Mouse (Mus musculus): Measurements from ENCODE around the gene Gm49510.
"Not testable (repeated sequence)": the region's sequence is repeated elsewhere in the genome, so short reads cannot be mapped to it uniquely, and the experiment has no call there.

Gm49510 gene

GRCm38 (mm10) chr15:78878792-78879516 is 20.5 kb upstream of the Gm49510 start:
- DNase-seq, result not testable (repeated sequence)

DNA sequence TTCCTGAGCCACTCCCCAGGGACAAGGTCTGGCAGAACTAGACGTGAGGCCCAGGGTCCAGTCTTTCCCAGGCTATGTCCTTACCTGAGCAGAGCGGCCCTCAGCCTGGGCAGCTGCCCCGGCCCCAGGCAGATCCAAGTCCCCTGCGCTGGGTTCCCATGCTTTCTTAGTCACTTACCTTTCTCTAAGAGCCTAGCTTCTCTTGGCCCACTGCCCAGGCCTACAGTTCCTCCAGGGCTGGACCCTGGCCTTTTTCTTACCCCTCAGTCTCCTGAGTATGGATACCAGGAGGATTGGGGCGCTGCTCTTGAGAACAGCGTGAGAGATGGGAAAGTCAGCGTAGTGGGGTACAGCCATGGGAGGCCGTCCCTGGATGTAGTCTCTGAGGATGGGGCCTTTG is 19.0 kb upstream of the Gm49510 start:
- DNase-seq, result no peak

DNA sequence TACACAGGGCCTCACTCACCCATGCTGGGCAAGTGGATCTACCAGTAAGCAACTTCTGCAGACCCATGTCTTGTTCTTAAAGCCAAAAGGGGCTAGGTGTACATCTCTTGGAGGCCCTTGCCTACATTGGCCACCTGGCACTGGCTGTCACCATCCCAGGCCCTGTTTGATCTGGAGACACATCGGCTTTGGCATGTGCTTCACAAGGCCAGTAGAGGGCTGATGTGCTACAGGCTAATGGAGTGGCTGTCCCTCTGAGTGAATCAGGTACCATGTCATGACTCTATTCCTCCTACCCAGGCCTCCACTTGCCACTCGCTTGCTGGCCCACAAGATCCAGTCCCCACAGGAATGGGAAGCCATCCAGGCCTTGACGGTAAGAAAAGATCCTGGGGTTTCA is 17.6 kb upstream of the Gm49510 start:
- no peak for DNase-seq

- no peak for DNase-seq
Observed at GRCm38 (mm10) chr15:78889401-78889853, 10.0 kb upstream of the Gm49510 start.

DNA sequence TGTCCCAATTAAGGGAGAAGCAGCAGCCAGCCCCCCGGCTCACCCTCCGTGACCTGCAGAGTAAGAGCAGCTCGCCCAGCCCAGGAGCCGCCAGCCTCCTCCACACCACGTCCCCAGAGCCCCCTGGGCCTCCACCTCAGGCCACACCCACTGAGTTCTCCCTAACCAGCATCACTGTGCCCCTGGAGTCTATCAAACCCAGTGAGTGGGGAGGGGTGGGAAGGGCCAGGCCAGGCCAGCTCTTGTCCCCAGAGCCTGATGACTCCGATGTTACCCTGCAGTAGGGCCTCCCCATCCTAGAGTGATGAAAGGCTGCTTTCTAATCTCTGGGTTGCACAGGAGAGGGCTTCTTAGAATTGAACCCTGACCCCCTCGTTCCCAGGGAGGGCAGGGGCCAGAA is 7.0 kb upstream of the Gm49510 start:
- DNase-seq, result no peak

DNA sequence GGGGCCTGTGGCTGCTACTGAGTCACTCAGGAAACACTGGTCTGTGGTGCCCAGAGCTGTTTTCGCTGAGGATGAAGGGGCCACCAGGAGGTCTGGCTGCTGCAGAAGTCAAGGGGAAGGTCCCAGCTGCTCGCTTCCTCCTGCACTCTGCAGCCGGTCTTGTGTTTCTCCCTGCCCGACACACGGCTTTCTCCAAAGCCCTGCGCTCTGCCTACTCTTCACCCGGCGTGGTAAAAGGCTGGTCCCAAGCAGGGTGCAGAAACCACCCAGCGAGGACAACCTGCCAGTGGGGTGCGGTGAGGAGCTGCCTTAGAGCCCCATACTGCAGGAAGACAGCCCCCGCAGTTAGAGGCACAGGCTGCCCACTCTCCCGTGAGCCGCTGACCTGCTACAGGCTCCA is 4.7 kb upstream of the Gm49510 start:
- no peak for DNase-seq

DNA sequence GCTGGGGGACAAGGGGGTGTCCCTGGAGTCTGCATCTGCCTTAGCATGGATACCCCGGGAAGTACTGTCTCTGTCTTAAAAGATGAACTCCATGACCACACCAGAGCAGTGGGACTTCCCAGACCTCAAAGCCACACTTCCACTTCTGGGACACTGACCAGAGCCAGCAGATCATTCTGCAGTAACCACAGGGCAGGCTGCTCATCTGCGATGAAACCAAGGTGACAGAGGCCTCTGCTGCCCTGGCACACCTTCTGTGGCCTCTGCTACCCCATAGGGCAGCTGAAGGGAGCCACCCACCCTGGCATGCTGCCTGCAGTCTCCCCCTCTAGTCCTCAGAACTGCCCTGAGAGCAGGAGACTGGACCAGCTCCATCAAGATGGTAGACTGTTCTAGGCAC is 3.7 kb upstream of the Gm49510 start:
- DNase-seq, result no peak

DNA sequence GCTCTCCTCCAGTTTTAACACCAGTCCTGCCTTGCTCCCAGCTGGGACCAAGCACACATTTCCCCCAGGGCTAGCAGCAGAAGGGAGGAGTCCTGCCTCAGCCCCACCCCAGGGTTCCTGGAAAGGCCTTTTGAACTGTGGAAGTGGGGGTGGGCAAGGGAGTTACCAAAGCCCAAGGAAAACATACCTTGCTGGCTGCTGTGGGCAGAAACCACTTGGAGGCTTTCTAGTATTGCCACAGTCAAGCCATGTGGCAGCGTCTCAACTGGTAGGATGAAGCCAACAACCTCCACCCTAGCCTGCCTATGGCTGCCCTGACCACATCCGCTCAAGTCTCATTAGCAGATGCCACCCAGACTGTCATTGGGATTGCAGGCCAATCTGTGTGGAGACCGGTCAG is 3.3 kb upstream of the Gm49510 start:
- no peak for DNase-seq

- DNase-seq, result no peak
Observed at GRCm38 (mm10) chr15:78897488-78897887, 2.0 kb upstream of the Gm49510 start.

DNA sequence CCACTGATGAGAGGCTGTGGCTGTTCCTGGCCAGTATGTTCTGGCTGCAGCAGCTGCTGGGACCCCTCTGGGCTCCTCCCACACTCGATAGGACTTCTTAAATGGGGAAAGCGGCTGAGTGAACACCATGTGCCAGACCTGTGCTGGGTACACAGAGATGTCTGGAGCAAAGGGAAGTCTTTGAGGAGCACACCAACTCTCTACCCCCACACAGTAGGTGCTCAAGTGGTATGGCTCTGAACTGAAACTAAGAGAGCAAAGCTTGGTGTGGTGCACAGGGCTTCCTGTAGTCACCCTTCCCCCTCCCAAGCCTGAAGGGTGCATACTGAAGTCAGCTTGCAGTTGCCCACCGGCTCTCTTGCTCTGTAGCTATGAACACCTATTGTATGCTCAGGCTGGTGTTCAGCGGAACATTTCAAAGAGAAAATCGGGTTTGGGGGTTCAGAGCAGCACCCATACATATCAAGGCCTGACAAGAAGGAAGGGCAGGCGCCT is 913 bp upstream of the Gm49510 start:
- DNase-seq, result no peak

DNA sequence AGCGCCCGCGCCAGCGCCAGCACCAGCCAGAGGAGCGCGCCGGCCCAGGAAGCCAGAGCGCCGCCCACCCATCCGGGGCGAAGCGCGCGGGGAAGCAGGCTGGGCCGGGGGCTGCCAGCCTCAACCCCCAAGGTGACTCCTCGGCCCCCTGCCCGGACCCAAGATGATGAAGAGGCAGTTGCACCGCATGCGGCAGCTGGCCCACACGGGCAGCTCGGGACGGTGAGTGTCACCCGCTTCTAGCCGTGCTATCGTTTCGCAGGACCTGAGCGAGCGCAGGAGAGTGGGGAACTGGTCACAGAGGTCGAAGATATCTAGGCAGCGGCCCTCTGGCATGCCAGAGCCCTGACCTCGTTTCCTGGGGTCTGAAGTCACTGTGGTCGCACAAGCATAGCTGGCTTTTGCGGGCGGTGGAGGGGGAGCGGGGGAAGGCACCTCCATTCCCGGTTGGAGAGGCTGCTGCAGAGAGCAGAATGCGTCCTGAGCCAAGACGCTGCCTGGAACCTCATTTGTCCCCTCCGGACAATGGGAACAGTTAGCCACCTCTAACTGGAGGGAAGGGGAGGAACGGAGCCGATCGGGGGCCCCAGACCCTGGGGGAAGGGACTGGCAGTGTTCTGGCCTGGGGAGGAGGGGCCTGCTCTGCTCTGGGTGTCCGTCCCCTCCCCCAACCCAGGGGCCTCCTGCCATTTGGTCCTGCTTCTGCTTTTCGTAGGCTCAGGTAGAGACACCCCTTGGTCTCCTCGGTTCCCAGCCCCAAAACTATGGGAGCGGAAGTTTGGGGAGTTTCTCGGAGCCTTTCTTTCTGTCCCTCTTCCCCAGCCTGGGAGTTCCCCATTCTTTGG is 495 bp downstream of the Gm49510 start, which contains the start of gene Sh3bp1:
TSS of gene Sh3bp1 (plus strand) at position 29 of the 845 bp plus-strand sequence.
- no peak for DNase-seq

DNA sequence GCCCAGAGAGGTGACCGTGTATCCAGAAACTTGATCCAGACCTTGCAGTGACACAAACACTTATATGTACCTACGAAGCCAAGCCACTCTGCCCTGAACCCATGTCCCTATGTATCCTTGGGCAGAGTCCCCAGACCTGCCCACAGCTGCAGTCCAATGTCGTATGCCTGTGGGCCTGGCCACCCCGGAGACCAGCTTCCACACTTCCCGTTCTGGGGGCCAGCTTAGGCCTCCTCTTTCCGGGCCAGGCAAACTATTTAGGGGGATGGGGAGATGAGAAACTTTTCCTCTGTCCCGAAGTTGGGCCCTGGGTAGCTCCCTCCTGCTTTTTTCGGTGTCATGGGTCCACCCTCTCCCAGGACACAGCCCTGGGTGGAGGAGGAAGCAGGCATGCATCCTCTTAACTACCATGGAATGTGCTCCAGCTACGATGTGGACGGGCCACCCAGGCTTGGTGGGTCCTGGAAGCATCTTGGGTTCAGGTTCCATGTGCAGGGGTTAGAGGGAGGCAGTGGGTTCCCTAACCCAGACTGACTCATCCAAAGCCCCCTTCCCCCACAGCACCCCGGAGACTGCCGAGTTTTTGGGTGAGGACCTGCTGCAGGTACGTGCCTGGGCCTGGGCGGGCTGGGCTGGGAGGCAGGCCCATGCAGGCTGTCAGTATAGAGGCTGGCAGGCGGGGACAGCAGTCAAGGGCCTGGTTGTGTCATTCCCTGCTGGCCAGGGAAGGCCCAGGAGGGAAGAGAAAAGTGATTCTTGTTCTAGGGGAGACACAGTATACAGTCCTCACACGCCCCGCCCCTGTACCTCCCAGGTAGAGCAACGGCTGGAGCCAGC is 1.3 kb downstream of the Gm49510 start:
- no peak for DNase-seq

DNA sequence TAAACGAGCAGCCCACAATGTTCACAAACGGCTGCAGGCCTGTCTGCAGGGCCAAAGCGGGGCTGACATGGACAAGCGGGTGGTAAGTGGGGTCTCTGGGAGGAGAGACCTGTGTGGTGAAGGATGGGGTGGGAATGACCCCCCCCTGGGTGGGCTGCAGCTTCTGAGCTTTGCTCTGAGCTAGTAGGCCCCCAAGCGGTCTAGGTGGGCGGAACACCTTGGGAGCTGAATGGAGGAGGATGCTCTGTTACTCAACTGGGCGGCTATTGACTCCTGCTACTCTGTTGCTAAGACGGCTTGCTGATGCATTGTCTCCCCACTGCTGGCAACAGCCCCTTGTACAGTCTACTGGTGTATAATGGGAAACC is 1.9 kb downstream of the Gm49510 start:
- no peak for DNase-seq

GRCm38 (mm10) chr15:78903243-78903642 is 3.8 kb downstream of the Gm49510 start:
- DNase-seq, result peak; percentile 62

- no peak for DNase-seq
Observed at GRCm38 (mm10) chr15:78908399-78908798, 8.9 kb downstream of the Gm49510 start.

GRCm38 (mm10) chr15:78908982-78909381 is 9.5 kb downstream of the Gm49510 start:
- DNase-seq, result no peak

GRCm38 (mm10) chr15:78912040-78912439 is 12.6 kb downstream of the Gm49510 start:
- DNase-seq, result no peak

- peak; percentile 92 for DNase-seq
Observed at GRCm38 (mm10) chr15:78913632-78914090, 14.2 kb downstream of the Gm49510 start, which contains the start of gene Pdxp. Gene Pdxp (plus strand): TSS chr15:78913919.

GRCm38 (mm10) chr15:78914091-78914822 is 14.8 kb downstream of the Gm49510 start:
- no peak for DNase-seq

DNA sequence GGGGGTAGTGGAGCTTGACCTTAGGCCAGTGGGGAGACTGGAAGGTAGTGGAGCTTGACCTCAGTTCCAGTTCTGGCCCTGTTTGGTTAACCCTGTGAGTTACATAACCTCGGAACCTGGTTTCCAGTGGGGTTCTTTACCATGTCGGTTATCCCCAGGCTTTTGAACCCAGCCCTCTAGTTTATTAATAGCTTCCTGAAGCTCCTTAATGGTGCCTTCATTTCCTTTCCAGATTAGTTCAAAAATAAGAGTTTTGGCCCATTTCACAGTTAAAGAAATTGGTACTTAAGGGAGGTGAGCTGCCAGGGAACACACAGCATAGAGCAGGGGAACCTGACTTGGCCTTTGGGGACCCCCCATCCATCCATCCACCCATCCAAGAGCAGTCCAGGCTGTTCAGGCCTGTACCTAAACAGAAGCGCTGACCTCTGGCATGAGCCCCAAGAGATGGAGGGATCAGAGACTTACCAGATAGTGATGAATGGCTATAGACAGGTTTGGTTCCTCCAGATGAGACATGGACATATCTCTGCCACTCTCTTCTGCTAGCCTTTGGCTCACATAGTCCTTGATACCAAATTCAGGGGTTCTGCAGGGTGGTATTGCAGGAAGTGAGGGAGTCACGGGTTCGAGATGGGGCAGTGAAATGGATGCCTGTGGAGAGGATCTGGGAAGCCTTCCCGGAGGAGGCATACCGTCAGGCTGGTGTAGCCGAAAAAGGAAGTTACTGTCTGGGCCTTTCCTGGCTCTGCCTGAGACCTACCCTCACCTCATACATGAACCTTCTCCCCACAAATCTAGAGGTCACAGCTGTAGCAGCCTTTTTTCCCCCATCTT is 15.6 kb downstream of the Gm49510 start:
- DNase-seq, result no peak

- DNase-seq, result peak; percentile 65
Observed at GRCm38 (mm10) chr15:78915660-78916017, 16.2 kb downstream of the Gm49510 start.

All from kidney, adult 11 months (tissue).